Mouse (Mus musculus) embryo, embryonic 10.5 days (tissue): ENCODE data around the gene Stmn3.

Experiments used
- DNase-seq: peaks from one replicate; pipeline ENCODE4 v3.0.0-alpha.2; 2015; ENCODE audit warnings: low spot score

Gene Stmn3

GRCm38 (mm10) chr2:181314080-181314810, at the start of gene Stmn3:
TSS of gene Stmn3 (minus strand) at chr2:181314500.
- peak; percentile 85 for DNase-seq

GRCm38 (mm10) chr2:181363946-181364345, 49.6 kb upstream of the Stmn3 start:
- no peak for DNase-seq

- no peak for DNase-seq
These were observed 42.5 kb upstream of the Stmn3 start for GRCm38 (mm10) chr2:181356780-181357179.

- DNase-seq: no peak
These were observed 28.5 kb upstream of the Stmn3 start for GRCm38 (mm10) chr2:181342766-181343165.

- no peak for DNase-seq
These were observed 26.1 kb upstream of the Stmn3 start for GRCm38 (mm10) chr2:181340426-181340825.

- DNase-seq: peak; percentile 83
These were observed 19.7 kb upstream of the Stmn3 start for GRCm38 (mm10) chr2:181334023-181334422.

GRCm38 (mm10) chr2:181332542-181332941, 18.2 kb upstream of the Stmn3 start:
- DNase-seq: no peak

GRCm38 (mm10) chr2:181326098-181326497, 11.8 kb upstream of the Stmn3 start:
- DNase-seq: no peak

- no peak for DNase-seq
These were observed 7.8 kb upstream of the Stmn3 start for GRCm38 (mm10) chr2:181322136-181322535.

GRCm38 (mm10) chr2:181320103-181320499, 5.8 kb upstream of the Stmn3 start:
- no peak for DNase-seq

- peak; percentile 95 for DNase-seq
These were observed 5.2 kb upstream of the Stmn3 start, which contains the start of gene Rtel1 for GRCm38 (mm10) chr2:181319248-181320102. TSS of gene Rtel1 (plus strand) at chr2:181319739.

- DNase-seq: peak; percentile 19
These were observed 788 bp downstream of the Stmn3 start for GRCm38 (mm10) chr2:181313344-181314079.

- DNase-seq: no peak
These were observed 1.3 kb downstream of the Stmn3 start for GRCm38 (mm10) chr2:181313006-181313343.

- DNase-seq: no peak
These were observed 1.9 kb downstream of the Stmn3 start for GRCm38 (mm10) chr2:181312435-181312834.

GRCm38 (mm10) chr2:181307144-181307804, 7.0 kb downstream of the Stmn3 start:
- peak; percentile 71 for DNase-seq

- DNase-seq: no peak
These were observed 9.4 kb downstream of the Stmn3 start for GRCm38 (mm10) chr2:181304944-181305343.

GRCm38 (mm10) chr2:181302041-181302440, 12.3 kb downstream of the Stmn3 start:
- DNase-seq: peak; percentile 68

GRCm38 (mm10) chr2:181290937-181291336, 23.4 kb downstream of the Stmn3 start:
- no peak for DNase-seq

GRCm38 (mm10) chr2:181288691-181289090, 25.6 kb downstream of the Stmn3 start:
- DNase-seq: no peak

GRCm38 (mm10) chr2:181287958-181288350, 26.3 kb downstream of the Stmn3 start, which contains the start of gene Gmeb2:
TSS of gene Gmeb2 (minus strand) at chr2:181288035.
- peak; percentile 99 for DNase-seq

- peak; percentile 87 for DNase-seq
These were observed 26.9 kb downstream of the Stmn3 start for GRCm38 (mm10) chr2:181287338-181287957.
